Mouse (Mus musculus): ENCODE data around the gene Gm5089. TPM values are rescaled to one million over a fixed set of nuclear protein-coding genes. Genes with fewer than 3 reads are reported as not detected.

The Gm5089 gene
- polyA plus RNA-seq, 1 experiment, result not detected

DNA sequence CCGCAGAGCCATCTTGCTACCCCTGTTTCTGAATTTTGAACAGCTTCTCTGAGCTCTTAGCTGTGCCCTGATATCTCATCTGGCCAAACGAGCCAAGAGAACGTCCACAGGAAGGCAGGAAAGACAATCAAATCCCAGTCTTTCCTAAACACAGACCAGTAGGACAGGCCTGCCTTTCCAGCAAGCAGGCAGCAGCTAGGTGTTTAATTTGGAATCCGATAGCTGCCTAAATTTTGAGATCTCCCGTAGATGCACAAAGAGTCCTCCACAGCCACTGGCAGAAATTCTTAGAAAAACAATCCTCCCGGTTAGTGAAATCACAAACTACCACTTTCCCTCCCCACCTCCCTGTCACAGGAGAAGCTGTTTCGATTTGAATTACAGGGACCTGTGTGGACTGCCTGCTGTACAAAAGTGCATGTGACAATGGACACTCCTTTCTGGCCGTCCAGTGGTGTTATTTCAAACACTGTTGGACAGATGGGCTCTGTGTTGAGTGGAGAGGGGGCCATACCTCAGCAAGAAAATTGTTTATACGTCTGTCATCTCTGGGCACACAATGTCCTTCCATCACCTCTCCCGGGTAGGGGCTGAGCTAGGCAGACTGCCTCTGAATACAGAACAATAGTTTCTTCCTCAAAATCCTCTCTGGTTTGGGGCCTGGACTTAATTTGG lies 24.2 kb downstream of the Gm5089 start:
- H3K4me3 ChIP-seq, result no peak overlapping the region
- H3ac ChIP-seq (ENCODE audit: control insufficient read depth, insufficient read length), result no peak overlapping the region
- H3K27me3 ChIP-seq (ENCODE audit: control insufficient read depth, insufficient read depth, insufficient read length), result no peaks in the 10 kb centered on the region
- no peaks in the 10 kb centered on the region for H3K79me2 ChIP-seq (ENCODE audit: control insufficient read depth, insufficient read depth)
- H3K36me3 ChIP-seq (ENCODE audit: control insufficient read depth, insufficient read depth), result no peaks in the 10 kb centered on the region
- TF ChIP-seq E2F4 (IDR thresholded peaks at IDR 0.05; ENCODE audit: insufficient read depth) (no peak), USF1 (IDR thresholded peaks at IDR 0.05; ENCODE audit: low read depth) (no peak), TCF12 (IDR thresholded peaks at IDR 0.05; ENCODE audit: insufficient read depth, poor library complexity, severe bottlenecking) (no peak), CEBPB (IDR thresholded peaks at IDR 0.05; ENCODE audit: insufficient read depth, poor library complexity, severe bottlenecking) (no peak), MYOD1 (IDR thresholded peaks at IDR 0.05; ENCODE audit: control insufficient read depth in 1 of 3, insufficient read length in 2 of 3, low read depth in 2 of 3) (no peak), SRF (IDR thresholded peaks at IDR 0.05; ENCODE audit: control insufficient read depth, insufficient read length, low read depth) (no peak), MAX (IDR thresholded peaks at IDR 0.05; ENCODE audit: low read depth) (no peak), REST (IDR thresholded peaks at IDR 0.05; ENCODE audit: insufficient read depth, insufficient read length) (no peak), MYOG (IDR thresholded peaks at IDR 0.05; ENCODE audit: control insufficient read depth in 1 of 3, insufficient read depth in 1 of 3, insufficient read length in 2 of 3, low read depth in 2 of 3) (no peak), POLR2A (IDR thresholded peaks at IDR 0.05; ENCODE audit: insufficient read length, low read depth) (no peak), TCF3 (IDR thresholded peaks at IDR 0.05; ENCODE audit: insufficient read length, low read depth) (no peak)
- peak overlapping the region; percentile 38 for H3K4me2 ChIP-seq (ENCODE audit: low read depth)

- TF ChIP-seq CEBPB (IDR thresholded peaks at IDR 0.05; ENCODE audit: insufficient read depth, poor library complexity, severe bottlenecking) (no peak), MAX (IDR thresholded peaks at IDR 0.05; ENCODE audit: low read depth) (no peak), USF1 (IDR thresholded peaks at IDR 0.05; ENCODE audit: low read depth) (no peak), TCF12 (IDR thresholded peaks at IDR 0.05; ENCODE audit: insufficient read depth, poor library complexity, severe bottlenecking) (no peak), REST (IDR thresholded peaks at IDR 0.05; ENCODE audit: insufficient read depth, insufficient read length) (no peak), POLR2AphosphoS2 (IDR thresholded peaks at IDR 0.05; ENCODE audit: insufficient read length, low read depth) (no peak), E2F4 (IDR thresholded peaks at IDR 0.05; ENCODE audit: insufficient read depth) (no peak), POLR2A (IDR thresholded peaks at IDR 0.05; ENCODE audit: insufficient read length, low read depth) (no peak), SRF (IDR thresholded peaks at IDR 0.05; ENCODE audit: control insufficient read depth, insufficient read length, low read depth) (no peak), TCF3 (IDR thresholded peaks at IDR 0.05; ENCODE audit: insufficient read length, low read depth) (no peak), MYOG (IDR thresholded peaks at IDR 0.05; ENCODE audit: control insufficient read depth in 1 of 3, insufficient read depth in 1 of 3, insufficient read length in 2 of 3, low read depth in 2 of 3) (no peak)
Measured at GRCm38 (mm10) chr14:122424441-122424840, 26.5 kb downstream of the Gm5089 start.

DNA sequence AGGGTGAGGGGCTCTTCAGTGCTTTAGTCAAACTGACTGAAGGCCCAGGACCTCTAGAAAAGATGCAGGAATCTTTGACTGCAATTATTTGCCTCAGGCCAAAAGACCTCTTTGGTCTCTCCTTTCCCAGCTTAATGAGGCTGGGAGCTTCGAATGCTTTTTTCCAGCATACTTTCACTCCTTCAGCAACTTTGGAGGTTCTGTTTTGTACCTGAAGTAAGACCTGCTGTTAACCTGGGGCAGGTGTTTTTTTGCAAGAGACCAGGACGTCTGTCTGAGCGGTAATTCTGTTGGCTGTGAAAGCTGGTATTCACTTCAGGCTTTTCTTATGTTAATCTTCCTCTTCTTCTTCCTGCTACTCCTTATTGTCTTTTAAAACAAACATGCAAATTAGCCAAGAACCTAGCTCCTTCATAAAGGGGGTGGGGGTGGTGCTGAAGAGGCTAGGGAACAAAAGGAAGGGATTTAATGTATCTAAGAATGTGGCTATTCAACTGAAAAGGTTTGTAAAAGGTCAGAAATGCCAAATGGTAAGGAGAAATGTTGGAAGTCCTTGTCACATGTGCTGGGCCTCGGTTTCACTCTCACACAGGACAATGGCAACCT lies 34.6 kb downstream of the Gm5089 start:
- H3K27me3 ChIP-seq (ENCODE audit: control insufficient read depth, insufficient read depth, insufficient read length), result no peaks in the 10 kb centered on the region

More at GRCm38 (mm10) chr14:122424441-122424840, 26.5 kb downstream of the Gm5089 start:
- H3ac ChIP-seq (ENCODE audit: control insufficient read depth, insufficient read length), result no peak overlapping the region
- no peaks in the 10 kb centered on the region for H3K36me3 ChIP-seq (ENCODE audit: control insufficient read depth, insufficient read depth)
- no peaks in the 10 kb centered on the region for H3K79me2 ChIP-seq (ENCODE audit: control insufficient read depth, insufficient read depth)
- H3K27me3 ChIP-seq (ENCODE audit: control insufficient read depth, insufficient read depth, insufficient read length), result no peaks in the 10 kb centered on the region
- no peak overlapping the region for H3K4me2 ChIP-seq (ENCODE audit: low read depth)
- H3K4me3 ChIP-seq, result no peak overlapping the region

GRCm38 (mm10) chr14:122414786-122415185 lies 36.1 kb downstream of the Gm5089 start:
- Histone ChIP-seq H3K79me2 (ENCODE audit: control insufficient read depth, insufficient read depth) (no peaks in the 10 kb centered on the region), H3ac (ENCODE audit: control insufficient read depth, insufficient read length) (no peak overlapping the region), H3K4me3 (no peak overlapping the region), H3K36me3 (ENCODE audit: control insufficient read depth, insufficient read depth) (no peaks in the 10 kb centered on the region), H3K27me3 (ENCODE audit: control insufficient read depth, insufficient read depth, insufficient read length) (no peaks in the 10 kb centered on the region), H3K4me2 (ENCODE audit: low read depth) (no peak overlapping the region)
- TF ChIP-seq CEBPB (IDR thresholded peaks at IDR 0.05; ENCODE audit: insufficient read depth, poor library complexity, severe bottlenecking) (no peak), POLR2A (IDR thresholded peaks at IDR 0.05; ENCODE audit: insufficient read length, low read depth) (no peak), E2F4 (IDR thresholded peaks at IDR 0.05; ENCODE audit: insufficient read depth) (no peak), USF1 (IDR thresholded peaks at IDR 0.05; ENCODE audit: low read depth) (no peak), MAX (IDR thresholded peaks at IDR 0.05; ENCODE audit: low read depth) (no peak), TCF12 (IDR thresholded peaks at IDR 0.05; ENCODE audit: insufficient read depth, poor library complexity, severe bottlenecking) (no peak), MYOG (IDR thresholded peaks at IDR 0.05; ENCODE audit: control insufficient read depth in 1 of 3, insufficient read depth in 1 of 3, insufficient read length in 2 of 3, low read depth in 2 of 3) (no peak), SRF (IDR thresholded peaks at IDR 0.05; ENCODE audit: control insufficient read depth, insufficient read length, low read depth) (no peak), MYOD1 (IDR thresholded peaks at IDR 0.05; ENCODE audit: control insufficient read depth in 1 of 3, insufficient read length in 2 of 3, low read depth in 2 of 3) (no peak), POLR2AphosphoS2 (IDR thresholded peaks at IDR 0.05; ENCODE audit: insufficient read length, low read depth) (no peak), REST (IDR thresholded peaks at IDR 0.05; ENCODE audit: insufficient read depth, insufficient read length) (no peak)

More for the DNA sequence above, 34.6 kb downstream of the Gm5089 start:
- H3ac ChIP-seq (ENCODE audit: control insufficient read depth, insufficient read length), result no peak overlapping the region
- H3K4me2 ChIP-seq (ENCODE audit: low read depth), result no peak overlapping the region
- H3K79me2 ChIP-seq (ENCODE audit: control insufficient read depth, insufficient read depth), result no peaks in the 10 kb centered on the region
- H3K4me3 ChIP-seq, result no peak overlapping the region
- H3K36me3 ChIP-seq (ENCODE audit: control insufficient read depth, insufficient read depth), result no peaks in the 10 kb centered on the region
- TF ChIP-seq REST (IDR thresholded peaks at IDR 0.05; ENCODE audit: insufficient read depth, insufficient read length) (no peak), E2F4 (IDR thresholded peaks at IDR 0.05; ENCODE audit: insufficient read depth) (no peak)
